Mouse (Mus musculus) ES-E14 (cell line): ENCODE measurements around the gene Myo15.

Experiments
- CHD2 ChIP-seq: IDR thresholded peaks from 2 replicates; pipeline ENCODE4 v1.6.1; 2014; ENCODE audit warnings: mild to moderate bottlenecking, low read depth, low read length, inconsistent platforms
- HCFC1 ChIP-seq: IDR thresholded peaks from 2 replicates; pipeline ENCODE4 v1.6.1; 2012; ENCODE audit warnings: low read length, inconsistent platforms, borderline replicate concordance; ENCODE audit not compliant: insufficient read depth
- MAFK ChIP-seq: IDR thresholded peaks from 2 replicates; pipeline ENCODE4 v1.6.1; 2014; ENCODE audit warnings: mild to moderate bottlenecking, low read depth, low read length, inconsistent platforms; ENCODE audit not compliant: insufficient read depth
- ZC3H11A ChIP-seq: IDR thresholded peaks from 2 replicates; pipeline ENCODE4 v1.6.1; 2012; ENCODE audit warnings: low read depth, mild to moderate bottlenecking, inconsistent platforms, low read length, borderline replicate concordance
- ZNF384 ChIP-seq: IDR thresholded peaks from 2 replicates; pipeline ENCODE4 v1.6.1; 2012; ENCODE audit warnings: low read depth, low read length, inconsistent platforms

DNA sequence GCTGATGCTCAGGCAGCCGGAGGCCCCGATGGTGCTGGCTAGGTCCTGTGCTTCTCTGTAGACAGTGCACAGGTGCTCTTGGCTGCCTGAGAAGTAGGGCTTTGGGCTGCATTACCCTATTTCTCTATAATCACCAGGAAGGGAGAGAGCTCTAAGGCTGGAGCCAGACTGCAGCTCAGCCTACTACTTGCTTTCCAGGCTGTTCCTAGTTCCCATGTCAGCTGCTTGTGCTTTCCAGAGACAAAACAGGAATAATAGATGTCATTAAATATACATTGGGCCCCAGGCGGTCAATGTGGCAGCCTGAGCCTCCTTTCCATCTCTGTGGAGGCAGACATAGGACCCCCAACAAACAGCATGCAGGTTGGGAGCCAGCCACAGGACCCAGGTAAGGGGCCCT lies at the start of gene Myo15:
- no peak for TF ChIP-seq ZNF384
- no peak for TF ChIP-seq MAFK
- TF ChIP-seq CHD2 = no peak
- no peak for TF ChIP-seq ZC3H11A
- no peak for TF ChIP-seq HCFC1
